Mouse (Mus musculus): ENCODE data around the gene Sgip1. TPM values are rescaled to one million over a fixed set of nuclear protein-coding genes. Genes with fewer than 3 reads are reported as not detected.

The Sgip1 gene
- 1 to 10 TPM; 4.9 to 8.5 TPM for total RNA-seq (2021)
- long read RNA-seq, experiment 1: 0 reads
- long read RNA-seq, experiment 2: 0 reads

DNA sequence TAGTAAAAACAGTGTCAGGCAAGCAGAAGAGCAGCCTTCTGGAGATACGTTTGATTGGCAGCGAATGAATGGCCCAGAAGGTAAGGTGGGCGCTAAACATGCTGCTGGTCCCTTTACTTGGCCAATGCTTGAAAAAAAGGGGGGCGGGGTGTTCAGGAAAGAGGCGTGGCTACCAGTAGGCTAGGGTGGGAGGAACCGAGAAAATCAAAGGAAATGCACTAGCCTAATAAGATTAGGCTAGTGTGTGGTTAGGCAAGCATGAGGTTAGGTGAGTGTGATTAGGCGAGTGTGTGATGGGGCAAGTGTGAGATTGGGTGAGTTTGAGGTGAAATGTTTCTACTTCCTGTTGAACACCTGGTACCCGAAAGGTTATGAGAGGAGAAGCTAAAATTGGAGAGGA lies at the start of gene Sgip1:
Gene Sgip1 (plus strand): TSS at position 11 of the 400 bp plus-strand sequence.
- DNase-seq: no peak

DNA sequence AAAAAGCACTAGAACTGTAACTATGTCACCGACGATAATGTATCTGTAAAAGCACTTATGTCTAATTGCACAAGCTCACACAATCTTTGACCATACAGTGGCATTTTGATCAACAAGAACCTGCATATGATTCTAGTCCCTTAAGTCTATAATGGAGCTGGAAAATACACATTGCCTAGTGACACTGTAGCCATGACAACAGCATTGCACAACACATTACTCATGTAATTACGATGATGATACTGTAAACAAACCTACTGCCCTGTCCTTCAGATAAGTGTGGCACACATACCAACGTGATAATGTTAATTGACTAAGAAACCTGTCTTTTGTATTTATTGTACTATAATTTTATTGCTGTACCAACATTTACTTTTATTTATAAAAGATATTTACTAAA lies 49.7 kb upstream of the Sgip1 start:
- no peak for DNase-seq

DNA sequence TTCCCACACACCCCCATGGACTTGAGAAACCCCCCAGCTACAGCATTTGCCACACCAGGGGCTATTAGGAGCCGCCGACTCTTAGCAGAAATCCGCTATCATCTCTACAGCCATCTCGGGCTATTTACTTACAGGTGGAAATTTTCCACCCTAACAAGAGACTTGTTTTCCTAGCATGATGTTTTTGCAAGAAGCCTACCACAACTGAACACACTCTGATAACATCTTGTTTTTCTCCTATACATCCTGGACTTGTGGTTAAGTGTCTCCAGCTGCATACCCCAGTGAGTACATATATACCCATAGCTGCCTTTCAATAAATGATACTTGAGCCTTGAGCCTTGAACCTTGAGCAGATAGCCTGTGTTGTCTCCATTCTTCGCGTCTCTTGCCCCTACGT lies 43.1 kb upstream of the Sgip1 start:
- DNase-seq: no peak

DNA sequence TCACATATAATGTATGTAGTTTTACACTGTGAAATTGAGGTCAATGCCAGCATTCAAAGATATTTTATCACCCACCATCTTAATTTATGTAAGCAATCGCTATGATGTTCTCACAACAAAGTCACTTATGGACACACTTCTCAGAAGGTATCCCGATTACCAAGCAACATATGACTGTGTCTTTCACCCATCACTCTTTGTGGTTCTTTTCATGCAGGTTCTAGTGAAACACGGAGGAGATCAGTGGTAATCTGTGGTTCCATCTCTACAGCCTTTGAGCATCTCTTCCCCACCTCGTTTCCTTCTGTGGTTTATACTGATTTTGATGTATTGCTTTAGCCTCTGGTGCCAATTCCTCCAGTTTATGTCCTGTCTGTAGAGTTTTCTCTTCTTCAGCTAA lies 29.4 kb upstream of the Sgip1 start:
- no peak for DNase-seq

DNA sequence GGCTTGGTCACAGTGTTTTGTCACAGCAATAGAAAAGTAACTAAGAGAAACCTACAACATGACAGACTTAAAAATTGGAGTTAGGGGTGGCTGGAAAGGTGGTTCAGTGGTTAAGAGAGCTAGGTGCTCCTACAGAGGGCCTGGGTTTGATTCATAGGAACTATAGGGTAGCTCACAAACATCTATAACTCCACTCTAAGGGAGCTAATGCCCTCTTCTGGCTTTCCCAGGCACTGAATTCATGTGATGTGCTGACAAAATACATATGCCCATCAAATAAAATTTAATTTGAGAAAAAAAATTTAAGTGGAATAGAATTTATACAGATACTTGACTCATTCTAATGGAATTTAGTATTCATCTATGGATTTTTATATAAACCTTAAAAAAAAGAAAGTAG lies 25.6 kb upstream of the Sgip1 start:
- DNase-seq: no peak

DNA sequence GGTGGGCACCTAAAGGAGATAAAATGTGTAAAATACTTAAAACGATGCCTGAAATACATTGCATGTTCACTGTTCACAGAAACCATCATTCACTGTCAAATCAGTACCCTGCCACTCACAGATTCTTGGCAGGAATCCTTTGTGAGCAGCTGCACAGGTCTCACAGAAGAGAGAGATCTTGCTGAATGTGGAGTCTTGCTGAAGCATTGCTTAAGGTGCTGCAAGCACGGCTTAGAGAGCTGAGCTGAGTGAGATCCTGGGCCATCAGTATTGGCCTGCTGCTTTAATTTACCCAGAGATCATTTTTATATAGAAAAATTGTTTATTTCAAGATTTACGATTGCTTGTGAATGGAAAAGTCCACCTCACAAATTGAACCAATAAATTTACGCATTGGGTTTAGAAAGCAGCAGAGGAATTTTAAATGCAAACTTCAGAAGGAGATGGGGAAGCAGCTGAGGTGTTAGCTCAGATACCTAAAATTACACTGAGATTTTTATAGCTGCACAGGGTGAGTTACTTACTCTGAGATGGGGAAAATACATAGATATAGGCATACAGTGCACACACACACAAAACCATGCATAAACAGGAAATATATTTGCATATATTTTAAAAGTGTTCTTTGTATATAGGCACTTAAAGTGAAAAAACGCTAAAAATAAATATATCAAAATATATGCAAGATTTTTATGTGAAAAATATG lies 23.8 kb upstream of the Sgip1 start:
- no peak for DNase-seq

DNA sequence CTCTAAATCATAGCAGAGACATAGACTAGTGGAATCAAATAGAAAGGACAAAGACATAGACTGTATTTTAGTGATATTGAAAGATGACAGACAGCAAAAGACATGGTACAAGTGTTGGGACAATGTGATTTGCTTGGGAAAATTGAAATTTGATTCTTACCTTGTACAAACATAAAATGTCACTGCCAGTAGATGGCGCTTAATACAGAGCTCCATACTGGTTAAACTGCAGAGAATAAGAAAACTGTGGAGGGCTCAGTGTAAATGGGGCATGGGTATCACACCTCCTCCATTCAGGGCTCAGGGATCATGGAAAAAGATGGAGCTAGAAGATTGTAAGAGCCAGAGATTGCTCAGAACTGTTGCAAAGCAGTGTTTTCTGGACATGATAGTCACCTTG lies 21.6 kb upstream of the Sgip1 start:
- DNase-seq: peak in 1 of 2 experiments; percentile 9

DNA sequence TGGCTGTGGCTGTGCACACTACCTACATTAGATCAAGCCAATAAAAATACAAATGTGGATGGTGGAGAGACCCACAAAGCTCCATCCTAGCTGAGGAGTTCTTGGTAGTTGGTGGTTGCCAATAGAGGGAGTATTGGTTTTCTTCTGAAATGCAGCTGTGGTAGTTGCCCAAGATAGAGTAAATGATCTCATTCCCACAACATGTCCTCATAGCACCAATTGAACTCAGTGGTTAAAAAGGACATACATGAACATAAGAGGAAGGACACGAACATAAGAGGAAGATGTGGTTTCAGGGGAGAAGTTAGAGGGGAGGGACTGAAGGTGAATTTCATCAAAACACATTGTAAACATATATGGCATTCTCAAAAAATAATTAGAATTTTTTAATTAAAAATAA lies 21.1 kb upstream of the Sgip1 start:
- no peak for DNase-seq

DNA sequence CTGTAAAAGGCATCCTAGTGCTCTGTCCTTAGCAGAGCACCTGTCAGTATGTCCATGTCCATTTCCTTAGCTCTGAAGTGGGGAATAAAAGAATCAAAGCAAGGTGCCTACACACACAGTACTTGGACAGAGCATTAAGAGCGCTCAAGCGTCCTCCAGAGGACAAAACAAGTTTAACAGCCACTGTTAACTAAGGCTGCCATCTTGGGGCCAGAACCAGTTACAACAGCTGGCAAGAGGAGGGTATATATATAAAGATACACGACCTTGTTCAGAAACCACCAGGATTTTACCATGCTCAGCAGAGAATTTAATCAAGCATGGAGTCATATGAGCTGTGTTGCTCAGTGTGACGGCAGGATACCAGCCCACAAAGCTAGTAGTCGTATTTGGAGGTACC lies 16.7 kb upstream of the Sgip1 start:
- no peak for DNase-seq

DNA sequence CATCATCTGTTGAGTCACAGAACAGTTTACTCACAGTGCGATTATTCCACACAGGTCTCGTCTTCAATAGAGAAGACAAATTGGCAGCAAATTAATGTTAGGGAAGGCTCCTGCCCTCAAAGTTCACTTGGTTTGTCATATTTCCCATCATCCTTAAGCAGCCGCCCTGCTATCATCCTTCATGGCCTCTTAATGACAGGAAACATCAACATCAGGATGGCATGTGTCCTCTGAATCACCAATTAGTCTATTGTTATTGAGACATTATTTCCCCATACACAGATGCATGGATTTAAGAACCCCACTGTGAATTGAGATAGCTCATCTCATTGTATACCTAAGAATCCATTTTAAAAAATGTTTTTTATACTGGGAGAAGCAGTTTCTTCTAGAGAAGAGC lies 10.1 kb upstream of the Sgip1 start:
- DNase-seq: no peak

DNA sequence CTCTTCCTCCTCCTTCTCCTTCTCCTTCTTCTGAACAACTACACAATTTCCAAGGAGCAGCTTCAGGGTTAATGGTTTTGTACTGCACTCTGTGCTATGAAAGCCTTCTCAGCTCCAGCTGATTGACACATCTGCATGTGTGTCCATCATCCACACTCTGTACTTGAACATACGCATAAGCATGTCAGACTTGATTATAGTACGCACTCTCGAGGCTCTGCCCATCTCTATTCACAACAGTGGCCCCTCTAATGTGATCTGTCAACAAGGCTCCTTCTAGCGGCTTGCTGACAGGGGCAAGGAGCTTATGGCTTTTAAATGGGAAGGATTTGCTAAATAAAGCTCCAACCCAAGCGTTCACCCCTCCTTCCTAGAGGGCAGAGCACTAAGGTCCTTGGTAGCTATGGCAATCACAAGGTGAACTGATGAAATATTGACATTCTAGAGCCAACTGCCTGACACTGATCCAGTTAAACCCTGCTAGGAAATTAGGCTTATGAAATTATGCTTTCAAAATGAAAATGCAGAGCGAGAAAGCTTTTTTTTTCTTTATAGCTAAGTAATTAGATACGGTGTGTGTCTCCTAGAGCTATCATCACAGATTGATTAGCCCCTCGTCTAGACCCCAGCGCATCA lies 7.0 kb upstream of the Sgip1 start:
- DNase-seq: peak; percentile 15 to 22

DNA sequence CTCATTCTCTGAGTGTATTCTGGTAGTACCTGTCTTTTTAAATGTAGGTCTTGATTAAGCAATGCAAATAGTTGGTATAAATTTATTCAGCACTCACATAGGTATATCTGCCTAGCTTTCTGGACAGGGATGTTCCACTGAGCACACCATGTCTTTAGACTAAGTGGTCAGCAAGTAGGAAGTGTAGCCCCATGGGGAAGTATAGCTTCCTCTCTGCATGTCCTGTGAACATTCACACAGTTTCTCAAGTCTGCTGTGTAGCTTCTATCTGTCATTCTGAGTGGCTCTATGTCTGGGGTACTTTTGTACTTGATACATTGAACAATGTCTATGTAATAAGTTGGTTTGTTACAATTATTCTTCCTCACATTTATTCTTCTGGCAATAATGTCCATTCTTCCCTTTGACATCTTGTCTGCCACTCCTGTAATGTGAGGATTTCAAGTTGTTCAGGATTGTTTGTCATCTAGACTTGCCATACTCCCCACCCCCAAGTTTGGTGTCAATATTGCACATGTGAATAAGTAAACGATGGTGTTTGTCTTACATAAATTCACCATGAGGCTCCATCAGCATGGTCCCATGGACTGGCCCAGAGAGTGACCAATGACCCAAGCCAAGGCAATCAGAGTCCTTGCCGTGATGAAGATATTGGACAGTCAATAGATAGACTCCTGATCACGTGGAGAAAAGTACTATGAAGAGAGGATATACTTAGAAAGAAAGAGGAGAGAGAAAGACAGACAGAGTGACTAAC lies 12.4 kb downstream of the Sgip1 start:
- DNase-seq: no peak

DNA sequence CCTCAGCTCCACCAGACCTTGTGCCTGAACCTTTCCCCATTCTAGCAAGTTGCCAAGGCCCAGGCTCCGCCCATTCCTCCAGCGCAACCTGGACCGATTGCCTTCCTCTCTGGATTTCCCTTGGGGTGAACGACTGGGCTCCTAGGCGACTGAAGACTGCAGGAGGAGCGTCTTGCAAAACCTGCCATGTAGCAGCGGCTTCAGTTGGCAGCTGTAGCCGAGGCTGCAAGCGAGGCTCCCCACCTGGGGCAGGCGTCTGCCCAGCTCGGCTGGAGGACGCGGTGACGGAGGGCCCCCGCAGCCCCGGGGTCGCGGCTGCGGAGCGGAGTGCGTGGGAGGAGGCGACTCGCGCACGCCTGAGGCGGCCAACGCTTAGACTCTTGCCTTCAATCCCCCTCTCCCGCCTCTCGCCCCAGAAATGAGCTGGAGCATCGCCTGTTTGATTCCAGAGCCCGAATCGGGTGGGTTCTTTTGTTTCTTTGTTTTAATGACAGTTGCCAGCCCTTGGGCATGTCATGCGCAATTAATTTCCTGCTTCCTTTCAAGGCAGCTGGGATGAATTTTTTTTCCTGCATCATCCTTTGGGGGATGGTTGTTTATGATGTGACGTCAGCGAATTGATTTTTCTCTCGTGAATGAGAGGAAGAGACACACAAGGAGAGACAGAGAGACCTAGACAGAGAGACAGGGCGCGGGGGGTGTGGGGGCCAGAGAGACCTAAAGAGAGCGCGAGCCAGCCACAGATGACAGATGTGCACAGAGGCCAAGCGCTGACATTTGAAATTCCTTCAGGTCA lies 18.2 kb downstream of the Sgip1 start:
- peak; percentile 15 to 17 for DNase-seq

DNA sequence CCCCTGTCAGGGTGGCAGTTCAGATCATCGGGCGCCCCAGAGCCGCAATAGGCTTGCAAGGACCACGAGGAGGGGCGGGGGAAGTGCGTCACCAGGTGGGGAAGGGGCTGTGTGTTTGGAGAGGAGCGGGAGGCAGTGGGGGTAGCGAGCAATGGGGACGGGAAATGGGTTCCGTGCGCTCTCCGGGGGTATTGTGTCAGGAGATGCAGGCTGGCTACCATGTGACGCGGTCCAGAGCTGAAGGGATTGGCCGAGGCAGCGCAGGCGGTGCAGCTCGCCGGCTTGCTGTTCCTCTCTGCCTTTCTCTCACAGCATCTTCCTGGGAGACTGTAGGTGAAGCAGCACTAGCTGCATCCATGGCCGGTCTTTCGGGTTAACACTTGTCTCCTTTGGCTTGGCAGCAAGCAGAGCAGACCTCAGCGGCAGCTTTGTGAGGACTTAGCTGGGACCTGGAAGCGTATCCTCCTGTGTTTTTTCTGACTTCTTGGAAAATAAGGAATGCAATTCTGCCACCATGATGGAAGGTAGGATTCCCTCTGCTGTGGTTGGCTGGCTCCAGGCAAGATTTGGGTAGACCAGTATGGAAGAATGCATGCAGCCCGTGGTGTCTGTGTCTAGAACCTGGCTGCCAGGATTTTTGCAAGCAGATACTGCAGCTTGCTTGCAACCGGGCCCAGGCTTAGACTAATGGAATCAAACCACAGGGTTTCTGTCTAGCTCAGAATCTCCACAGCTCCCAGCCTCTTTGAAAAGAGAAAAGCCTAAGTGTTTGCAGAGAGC lies 19.1 kb downstream of the Sgip1 start:
- DNase-seq: peak; percentile 50 to 57

DNA sequence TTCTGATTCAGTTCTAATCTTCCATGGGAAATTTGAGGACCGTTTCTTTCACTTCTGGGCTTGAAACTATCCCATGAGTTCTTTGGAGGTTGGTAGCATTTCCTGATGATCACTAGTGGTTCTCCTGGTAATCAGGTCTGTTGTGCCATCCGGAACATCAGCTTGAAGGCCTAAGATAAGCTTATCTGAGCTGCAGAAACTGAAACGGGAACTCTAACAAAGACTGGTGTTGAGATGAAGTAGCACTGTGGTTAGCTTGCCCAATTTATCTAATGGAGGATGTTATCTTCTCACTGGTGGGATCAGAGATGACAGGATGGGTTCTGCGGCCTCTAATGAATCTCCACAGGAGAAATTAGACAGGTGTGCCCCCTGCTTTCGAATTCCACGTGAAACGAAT lies 21.0 kb downstream of the Sgip1 start:
- no peak for DNase-seq

DNA sequence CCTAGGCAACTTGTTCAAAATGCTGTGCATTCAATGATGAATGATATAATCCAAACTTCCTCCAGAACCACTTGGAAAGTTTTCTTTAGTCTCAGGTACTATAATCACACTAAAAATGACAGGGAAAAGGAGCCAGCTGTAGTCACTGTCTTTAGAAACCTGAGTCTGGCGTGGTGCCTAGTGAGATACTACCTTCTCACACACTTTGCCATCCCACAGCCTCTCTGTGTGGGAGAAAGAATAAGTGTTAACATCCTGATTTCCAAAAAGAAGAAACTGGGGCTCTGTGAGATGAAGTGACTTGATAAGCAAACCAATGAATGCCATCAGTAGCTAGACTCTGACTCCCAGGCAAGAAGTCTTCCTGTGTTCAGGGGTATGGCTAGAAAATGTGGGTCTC lies 28.0 kb downstream of the Sgip1 start:
- no peak for DNase-seq

DNA sequence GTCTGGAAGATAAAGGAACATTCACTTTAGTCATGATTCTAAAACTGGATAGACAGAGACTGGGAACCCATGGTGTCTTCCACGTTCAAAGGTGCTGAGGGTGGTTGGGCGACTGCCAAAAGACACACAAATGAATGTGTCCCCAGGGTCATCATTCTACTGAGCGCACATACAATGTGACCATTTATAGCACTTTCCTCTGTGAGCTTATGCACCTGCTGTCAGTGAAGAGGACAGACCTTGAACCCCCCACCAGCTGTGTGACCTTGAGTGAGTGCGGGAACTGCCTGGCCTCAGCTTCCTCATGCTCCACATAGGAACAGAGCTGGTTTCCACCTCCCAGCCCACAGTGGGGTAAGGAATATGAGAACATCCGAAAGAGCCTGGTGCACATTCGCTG lies 28.8 kb downstream of the Sgip1 start:
- DNase-seq: no peak

DNA sequence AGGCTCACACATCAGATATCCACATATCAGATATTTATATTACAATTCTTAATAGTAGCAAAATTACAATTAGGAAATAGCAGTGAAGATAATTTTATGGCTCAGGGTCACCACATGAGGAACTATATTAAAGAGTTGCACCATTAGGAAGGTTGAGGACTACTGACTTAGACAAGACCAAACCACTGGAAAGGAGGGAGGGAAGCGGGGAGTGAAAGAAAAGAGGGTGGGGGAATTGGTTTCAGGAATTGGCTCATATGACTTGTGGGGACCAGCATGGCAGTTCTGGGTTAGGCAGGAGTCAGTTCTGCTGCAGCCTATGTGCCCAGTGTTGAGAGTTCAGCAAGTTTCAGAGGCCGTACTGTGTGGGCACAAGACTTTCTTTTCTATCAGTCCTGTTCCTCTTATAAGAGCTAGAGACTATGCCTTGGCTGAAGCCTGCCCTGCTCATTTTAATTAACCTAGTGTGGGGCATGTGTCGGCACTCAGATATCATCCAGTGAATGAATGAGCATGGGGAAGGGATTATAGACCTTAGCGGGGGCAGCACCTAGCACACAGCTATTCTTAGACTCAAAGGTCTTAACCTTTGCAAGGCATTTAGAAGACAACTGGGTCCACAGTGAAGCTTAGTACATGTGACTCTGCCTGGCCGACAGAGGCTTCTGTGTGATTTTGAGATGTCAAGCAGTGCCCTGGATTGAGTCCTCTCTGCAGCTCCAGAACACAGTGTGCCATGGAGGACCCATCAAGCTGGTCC lies 30.7 kb downstream of the Sgip1 start:
- DNase-seq: no peak

DNA sequence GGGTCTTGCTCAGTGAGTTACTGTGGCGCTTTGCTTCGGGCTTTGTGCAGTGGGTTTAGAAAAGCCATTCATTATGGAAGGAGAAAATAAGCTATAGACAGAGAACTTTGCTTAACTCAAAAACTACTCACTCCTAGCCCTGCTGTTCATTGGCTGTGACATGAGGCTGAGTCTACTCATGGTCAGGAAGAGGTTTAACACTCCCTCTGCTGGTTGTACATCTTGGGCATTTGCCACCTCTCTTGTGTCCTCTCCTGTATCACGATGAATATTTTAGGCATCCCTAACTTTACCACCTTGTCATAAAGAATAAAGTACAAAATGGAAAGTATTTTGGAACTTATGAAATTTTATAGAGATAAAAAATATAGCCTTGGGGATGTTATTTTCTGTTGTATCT lies 32.1 kb downstream of the Sgip1 start:
- no peak for DNase-seq

DNA sequence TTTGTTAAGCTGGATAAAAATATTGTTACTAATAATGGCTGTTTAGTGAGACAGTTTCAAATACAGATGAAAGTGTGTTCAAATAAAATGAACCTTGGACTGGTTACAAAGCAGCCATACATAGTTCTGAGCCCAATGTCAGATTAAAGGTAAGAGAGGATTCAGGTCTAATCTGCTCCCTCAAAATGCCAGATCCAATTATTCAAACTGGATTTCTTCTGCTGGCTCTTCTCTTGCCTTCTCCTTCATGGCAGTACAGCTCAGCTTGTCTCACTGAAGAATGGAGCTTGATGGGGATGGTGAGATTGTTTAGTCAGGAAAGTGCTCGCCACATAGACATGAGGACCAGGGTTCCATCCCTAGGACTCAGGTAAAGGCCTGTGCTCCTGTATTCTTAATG lies 32.7 kb downstream of the Sgip1 start:
- no peak for DNase-seq

DNA sequence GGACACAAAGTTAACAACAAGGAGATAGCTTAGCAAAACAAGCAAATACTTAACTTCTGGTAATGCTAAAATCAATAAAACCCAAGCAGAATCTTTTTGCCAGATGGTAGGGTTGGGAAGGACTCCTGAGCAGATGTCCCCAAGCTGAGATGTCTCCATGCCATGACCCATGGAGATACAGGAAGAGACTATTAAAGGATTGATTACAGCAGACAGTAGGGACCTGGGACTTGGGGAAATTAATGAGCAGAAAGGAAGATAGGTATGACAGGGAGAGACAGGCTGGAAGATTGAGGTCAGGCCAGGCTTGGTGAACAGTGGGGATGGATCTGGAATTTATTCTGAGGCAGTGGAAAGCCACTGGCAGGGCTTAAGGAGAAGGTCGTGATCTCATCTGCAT lies 33.5 kb downstream of the Sgip1 start:
- no peak for DNase-seq
